Mouse (Mus musculus): ENCODE results near the gene Pole4.

DNA sequence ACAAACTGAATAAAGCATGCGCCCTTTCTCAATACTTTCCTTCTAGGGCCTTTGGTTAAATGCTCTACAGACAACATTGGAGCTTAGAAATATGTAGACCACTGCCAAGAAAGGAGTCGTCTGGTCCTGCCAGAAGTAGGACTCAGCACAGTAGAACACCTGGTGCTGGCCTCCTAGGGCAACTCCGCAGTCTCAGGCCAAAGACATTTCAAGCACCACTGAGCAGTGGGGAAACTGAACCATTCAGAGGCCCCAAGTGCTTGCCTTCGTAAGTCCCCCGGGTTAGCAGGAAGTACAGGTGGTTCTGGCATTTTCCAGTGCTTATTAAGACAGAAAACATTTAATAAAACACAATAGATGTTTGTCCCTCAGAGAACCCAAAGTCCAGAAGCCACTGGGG, 9.7 kb upstream of the Pole4 start:
- no peak for TF ChIP-seq CTCF (IDR thresholded peaks at IDR 0.05; ENCODE audit: control insufficient read depth, insufficient read depth, low read length)
- no peak for TF ChIP-seq POLR2A (IDR thresholded peaks at IDR 0.05; ENCODE audit: borderline replicate concordance, control insufficient read depth, low read depth, low read length)
